Mouse (Mus musculus) right cerebral cortex, postnatal 36 days (tissue): ENCODE results near the gene Gm9268.
"Not testable (repeated sequence)": the region's sequence is repeated elsewhere in the genome, so short reads cannot be mapped to it uniquely, and the experiment has no call there.

ENCODE experiments used
- DNase-seq, 2 experiments: peaks; one replicate each; pipeline ENCODE4 v3.0.0; 2022; ENCODE audit warnings: low spot score in 2 of 2, mixed read lengths in 1 of 2

The Gm9268 gene

DNA sequence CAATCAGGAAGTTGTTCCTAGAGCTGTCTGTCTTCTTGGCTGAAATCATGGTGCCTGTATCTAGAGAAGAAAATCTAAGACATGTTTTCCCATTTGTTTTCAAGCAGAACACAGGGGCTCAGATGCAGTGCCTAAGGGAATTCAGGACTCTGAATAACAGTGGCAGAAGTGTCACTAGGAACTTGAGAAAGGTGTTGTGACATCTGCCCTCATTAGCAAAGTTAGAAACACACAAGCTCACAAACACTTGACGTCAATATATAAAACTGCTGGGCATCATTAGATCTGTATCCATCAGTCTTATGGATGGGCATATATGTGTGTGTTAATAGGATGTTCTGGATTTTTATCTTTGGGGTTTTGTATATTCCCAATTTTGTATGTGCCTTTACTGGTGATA is at the start of gene Gm9268:
Gm9268 (plus strand) TSS at position 301 of the 400 bp plus-strand sequence.
- not testable (repeated sequence) for DNase-seq

DNA sequence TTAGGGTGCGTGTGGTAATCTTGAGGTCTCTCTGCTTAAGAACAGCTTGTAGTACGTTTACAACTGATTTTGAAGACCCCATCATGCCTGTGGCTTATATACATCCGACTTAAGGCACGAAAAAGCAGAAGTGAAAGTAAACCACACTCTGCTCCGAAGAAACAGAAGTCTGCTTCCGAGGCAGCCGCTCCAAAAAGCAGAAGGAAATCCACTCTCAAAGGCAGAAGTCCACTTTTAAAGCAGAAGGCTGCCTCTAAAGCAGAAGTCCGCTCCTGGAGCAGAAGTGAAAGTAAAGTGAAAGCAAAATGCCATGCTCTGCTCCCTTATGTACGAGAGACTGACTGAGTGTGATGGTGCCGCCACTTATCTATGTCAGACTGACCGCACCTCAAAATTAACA is 38.5 kb upstream of the Gm9268 start:
- no peak for DNase-seq

DNA sequence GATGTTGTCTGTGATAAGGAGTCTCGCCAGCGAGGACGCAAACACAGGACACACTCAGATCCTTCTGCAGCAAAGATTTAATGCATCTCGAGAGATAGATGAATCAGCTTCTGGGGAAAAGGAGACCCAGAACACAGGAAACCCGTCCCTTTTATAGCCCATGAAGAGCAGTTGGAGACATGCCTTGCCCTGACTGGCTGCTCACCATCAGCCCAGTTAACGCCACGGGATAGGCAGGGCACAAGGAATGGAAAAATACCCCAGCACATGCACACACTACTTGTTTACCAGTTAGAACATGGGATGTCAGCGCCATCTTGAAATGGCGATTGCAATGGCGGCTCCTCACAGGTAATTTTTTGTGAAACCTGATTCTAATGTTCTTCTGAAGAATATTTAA is 37.8 kb upstream of the Gm9268 start:
- no peak for DNase-seq

DNA sequence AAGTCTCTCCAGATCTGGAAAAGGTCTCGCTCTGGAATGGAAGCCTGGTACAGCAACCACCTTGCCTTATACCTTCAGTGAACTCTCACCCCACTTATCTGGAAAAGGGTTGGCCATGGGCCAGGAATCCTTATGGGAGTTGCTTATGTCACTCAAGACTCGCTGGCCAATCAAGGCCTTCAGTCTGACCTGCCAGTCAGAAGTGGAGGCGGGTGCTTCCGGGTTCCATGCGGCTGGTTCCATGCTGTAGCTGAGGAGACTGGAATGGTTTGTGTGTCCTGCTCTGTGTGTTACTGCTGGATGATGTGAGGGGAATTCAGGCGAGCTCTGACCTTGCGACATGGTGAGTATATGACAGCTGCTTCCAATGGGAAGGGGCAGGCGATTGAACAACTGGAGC is 59.3 kb downstream of the Gm9268 start:
- DNase-seq: no peak
